Mouse (Mus musculus) bone marrow macrophage, adult 2 months (primary cell): Measurements from ENCODE around the gene Olfr1368.

Experiments
- CTCF ChIP-seq: IDR thresholded peaks from 2 replicates; pipeline ENCODE4 v1.5.1; 2012; ENCODE audit warnings: low read depth, mild to moderate bottlenecking, low read length, moderate library complexity
- POLR2A ChIP-seq: IDR thresholded peaks from 2 replicates; pipeline ENCODE4 v1.6.1; 2012; ENCODE audit warnings: mild to moderate bottlenecking, low read depth, low read length, borderline replicate concordance

GRCm38 (mm10) chr13:21161591-21161990, 15.9 kb upstream of the Olfr1368 start:
- TF ChIP-seq POLR2A (no peak), CTCF (no peak)
